Mouse (Mus musculus): ENCODE measurements at regions not wholly inside any gene's neighbourhood (a gene's known extent, or its start where the extent isn't known, plus 50 kb on each side); places are given as distances from the start of the nearest gene placed in this dataset.

DNA sequence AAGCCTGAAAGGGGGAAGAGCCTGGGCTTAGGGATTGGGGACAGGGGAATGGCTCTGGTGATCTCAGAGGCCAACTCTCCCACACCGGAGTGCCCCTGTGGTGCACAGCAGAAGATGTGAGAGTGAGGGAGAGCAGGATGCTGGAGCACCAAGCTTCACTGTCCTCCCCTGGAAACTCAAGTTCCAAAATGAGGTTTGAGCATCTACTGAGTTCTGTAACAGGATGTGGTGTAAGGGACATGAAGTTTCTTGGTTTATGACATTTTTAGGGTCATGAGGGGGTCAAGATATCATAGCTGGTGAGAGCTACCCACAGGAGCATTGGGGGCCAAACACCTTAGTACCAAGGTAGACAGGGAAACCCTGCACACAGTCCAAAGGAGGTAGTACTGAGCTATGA lies 274.1 kb upstream of the Zmiz1 start:
- intact Hi-C loops (cut with DNase I), result no loop called here
- no peak for DNase-seq (ENCODE audit: low spot score in 2 of 2)

DNA sequence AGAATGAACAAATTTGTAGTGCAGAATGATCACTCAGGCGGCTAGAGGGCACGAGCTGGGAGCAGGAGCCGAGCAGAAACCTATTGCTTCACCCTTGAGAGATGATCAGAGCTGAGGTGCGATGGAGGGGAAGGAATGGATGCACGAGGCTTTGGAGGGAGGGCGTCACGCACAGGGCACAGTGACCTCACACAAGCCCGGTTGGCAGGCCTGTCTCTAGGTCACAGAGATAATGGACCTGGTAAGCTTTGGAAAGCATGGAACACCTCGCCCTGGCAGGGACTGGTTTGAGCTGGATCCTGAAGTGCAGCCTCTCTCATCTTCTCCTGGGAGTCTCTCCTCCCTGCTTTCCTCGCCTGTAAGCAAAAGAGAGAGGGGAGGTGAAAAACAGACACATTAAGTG lies 273.4 kb upstream of the Zmiz1 start:
- intact Hi-C loops (cut with DNase I), result no loop called here
- DNase-seq (ENCODE audit: low spot score in 2 of 2), result no peak

DNA sequence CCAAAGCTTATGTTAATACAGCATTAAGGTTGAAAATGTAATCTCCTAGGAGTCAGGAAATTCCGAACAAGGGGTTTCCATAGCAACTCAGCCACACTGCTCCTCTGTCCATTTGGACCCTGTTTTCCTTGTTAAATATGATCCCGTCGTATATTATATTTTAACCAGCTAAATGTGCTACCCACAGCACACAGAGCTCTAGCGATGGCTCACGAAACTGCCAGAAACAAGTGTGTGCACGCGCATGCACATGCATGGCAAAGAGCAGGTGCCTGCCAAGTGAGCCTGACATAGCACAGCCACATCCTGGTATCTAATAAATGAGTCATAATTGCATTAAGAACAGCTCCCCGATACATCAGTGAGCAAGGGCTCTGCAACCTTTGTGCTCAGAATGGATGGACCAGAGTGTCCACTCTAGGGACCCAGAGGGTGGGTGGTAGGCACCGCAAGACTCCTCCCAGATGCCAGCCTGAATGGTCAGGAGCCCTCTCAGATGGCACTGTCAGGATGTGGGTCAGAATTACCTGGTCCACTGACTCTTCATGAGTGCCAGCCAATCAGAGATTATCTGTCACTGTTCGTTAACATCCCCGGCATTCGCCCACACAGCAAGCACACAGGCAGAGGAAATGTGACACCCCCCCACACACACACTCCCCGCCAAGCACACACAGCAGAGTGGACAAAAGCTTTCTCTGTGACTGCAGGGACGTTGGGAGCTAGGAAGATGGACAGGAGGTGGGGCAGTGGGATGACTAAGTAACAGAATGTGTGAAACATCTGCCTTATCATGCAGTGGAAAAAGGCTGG lies 272.8 kb upstream of the Zmiz1 start:
- peak; percentile 50 to 80 for DNase-seq (ENCODE audit: low spot score in 2 of 2)
- intact Hi-C loops (cut with DNase I), result no loop called here

DNA sequence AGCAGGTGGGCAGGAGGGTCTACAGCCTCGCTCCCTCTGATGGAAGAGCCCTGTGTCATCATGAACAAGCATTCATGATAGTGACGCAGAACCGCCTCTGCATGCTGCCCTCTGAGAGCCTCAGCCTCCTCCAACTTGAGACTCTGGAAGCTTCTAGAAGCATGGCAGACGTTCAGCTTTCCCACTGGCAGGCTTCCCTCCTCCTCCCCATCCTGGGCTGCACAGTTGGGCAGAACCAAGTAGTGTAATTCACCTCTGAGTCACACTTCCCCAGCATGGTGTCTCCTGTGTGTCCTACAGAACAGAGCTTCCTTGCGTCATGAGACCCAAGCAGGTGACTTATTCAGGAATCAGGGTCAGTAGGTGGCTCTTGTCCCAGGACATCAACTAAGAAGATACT lies 271.3 kb upstream of the Zmiz1 start:
- intact Hi-C loops (cut with DNase I), result loop anchor here (1.0 kb wide), 1 partner anchor 270 kb away; no protein-coding TSS in a partner anchor
- DNase-seq (ENCODE audit: low spot score in 2 of 2), result peak in 1 of 2 experiments; percentile 87

DNA sequence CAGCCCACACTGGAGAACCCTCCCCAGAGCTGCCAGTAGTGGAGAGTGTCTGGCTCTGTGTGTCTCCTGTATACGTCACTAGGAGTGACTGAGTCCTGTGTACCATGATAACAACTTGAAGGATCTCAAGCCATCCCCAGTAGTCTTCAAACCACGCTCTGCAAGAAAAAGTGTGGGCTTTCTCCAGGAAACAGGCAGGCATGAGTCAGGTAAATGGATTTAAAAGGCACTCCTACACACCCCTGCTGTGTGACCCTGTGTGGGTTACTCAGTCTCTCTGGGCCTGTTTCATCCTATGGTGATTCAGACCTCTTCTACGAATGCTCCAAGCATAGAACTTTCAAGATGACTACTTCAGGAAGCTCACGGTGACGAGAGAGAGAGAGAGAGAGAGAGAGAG lies 269.7 kb upstream of the Zmiz1 start:
- intact Hi-C loops (cut with DNase I), result no loop called here
- DNase-seq (ENCODE audit: low spot score in 2 of 2), result peak in 1 of 2 experiments; percentile 79

DNA sequence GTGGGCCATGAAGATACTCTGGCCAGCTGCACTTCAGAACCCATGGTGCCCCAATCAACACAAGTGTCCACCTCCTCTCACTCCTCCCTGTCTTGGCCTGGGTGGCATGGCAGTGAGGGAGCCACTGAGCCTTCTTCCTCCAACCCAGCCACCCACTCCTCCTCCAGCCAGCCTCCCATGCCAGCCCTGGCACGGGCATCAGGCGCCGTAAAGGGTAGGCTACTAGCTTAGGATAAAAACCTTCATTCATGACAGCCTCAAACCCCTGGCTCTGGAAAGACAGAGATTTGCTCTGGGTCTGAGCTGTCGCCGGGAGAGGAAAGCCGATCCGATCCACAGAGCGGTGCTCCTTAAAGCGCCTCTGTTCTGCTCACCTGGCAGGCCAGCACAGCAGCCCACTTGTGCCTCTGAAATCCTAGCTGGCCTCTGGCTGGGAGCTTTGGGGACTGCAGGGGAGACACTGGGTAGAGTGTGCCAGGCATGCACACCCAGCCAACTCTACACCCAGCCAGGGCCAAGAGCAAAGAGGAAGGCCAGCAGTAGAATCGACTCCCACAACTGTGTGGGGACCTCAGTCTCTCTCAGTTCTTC lies 268.2 kb upstream of the Zmiz1 start:
- intact Hi-C loops (cut with DNase I), result no loop called here
- DNase-seq (ENCODE audit: low spot score in 2 of 2), result no peak

DNA sequence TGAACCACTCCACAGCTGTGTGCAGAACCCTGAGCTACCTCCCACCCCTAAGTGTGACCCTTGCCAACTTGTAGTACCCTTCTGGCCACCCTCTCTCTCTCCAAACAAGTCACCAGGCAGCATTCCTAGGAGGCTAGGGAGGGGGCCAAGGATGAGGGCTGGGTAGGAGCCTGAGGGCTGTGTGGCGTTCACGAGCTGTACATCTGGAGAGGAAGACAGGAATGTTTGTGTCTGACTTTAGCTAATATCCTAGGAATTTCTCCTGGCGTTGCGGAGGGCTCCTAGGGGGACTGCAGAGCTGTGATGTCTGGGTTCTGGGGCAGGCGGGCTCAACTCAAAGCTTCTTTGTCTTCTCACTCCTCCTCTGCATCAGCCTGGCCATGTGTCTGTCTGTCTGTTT lies 262.2 kb upstream of the Zmiz1 start:
- DNase-seq (ENCODE audit: low spot score in 2 of 2), result no peak
- intact Hi-C loops (cut with DNase I), result no loop called here

DNA sequence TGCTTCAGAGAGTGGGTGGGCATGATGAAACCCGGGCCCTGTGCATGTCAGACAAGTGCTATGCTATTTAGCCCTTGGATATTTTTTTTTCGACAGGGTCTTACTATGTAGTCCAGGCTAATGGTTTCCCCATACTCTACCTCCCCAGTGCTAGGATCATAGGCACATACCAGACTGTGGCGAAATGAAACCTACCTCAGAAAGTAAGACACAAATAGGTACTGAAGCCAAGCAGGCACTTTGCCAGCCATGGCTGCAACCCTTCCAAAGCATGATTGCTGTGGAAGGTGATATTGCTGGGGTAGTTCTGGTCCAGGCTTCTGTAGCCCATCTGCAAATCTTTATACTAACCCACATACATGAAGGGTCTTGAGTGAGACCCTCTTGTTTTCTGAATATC lies 259.1 kb upstream of the Zmiz1 start:
- intact Hi-C loops (cut with DNase I), result no loop called here
- DNase-seq (ENCODE audit: low spot score in 2 of 2), result no peak

DNA sequence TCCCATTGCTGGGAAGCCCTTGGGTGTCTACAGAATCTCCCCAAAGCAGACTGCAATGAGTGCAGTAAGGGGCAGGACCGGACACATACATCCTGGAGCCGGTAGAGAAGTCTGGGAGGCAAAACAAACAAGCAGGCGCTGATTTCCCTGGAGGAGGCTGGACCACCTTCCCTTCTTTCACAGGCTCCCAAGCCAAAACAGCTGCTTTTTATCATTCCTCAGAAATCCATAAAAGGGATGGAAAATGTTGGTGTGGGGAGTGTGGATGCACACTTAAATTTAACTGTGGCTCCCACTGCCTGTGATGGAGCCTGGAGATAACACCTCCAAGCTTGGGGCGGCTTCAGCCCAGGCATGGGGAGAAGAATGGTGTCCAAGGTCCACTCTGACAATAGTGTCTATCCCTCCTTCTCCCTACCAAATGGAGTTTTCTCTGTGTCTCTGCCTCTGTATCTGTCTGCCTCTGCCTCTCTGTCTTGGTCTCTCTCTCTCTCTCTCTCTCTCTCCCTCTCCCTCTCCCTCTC lies 258.3 kb upstream of the Zmiz1 start:
- intact Hi-C loops (cut with DNase I), result no loop called here
- DNase-seq (ENCODE audit: low spot score in 2 of 2), result no peak

DNA sequence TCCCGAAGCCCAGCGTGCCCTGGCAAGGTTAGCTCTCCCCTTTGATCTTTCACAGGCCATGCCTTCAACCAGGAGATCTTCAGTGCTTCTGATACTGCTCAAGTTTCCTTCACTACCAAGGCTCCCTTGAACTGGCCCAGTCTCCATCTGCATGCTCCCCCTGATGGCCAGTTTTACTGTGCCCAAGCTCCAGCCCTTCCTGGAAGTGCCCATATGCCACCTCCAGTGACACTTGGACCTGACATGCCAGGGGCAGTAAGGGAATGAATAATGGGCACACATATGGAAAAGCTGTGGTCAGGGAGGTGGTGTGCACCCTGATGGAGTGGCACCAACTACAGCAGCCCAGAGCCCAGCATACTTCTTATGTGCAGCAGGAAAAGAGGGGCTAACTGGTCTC lies 256.7 kb upstream of the Zmiz1 start:
- DNase-seq (ENCODE audit: low spot score in 2 of 2), result no peak
- intact Hi-C loops (cut with DNase I), result no loop called here

DNA sequence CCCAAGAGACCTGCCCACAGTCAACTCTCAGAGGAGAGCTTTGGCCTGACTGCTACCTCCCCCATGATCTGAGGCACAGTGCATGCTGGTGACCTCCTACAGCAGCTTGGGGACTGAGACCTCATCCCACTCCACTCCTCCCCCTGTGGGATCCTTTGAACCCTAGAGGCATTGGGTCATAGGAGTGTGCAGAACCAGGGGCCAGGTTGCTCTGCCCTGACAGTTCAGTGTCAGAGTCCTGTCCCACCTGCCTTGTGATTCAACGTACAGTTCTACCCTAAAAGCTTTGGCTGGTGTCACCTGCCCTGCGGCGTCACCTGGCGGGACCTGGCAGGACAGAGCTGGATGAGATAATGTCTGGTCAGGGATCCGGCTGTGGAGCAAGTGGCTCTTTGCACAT lies 254.9 kb upstream of the Zmiz1 start:
- DNase-seq (ENCODE audit: low spot score in 2 of 2), result no peak
- intact Hi-C loops (cut with DNase I), result no loop called here

DNA sequence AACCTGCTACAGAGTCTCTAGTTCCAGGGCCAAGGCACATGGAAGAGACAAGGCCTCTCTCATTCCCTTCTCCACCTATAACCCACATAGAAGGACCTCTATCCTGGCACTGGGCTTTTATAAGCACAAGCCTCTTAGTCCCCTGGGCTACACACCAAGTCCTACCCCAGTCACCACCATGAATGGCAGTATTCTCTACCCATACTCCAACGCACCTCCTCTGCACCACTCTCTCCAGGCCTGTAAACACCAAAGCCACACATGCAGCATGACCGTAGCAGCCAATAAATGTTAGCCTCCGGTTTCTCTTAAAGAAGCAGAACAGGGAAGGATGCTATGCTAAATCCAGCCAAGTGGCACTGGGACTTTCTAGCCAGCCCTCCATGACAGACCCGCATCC lies 252.1 kb upstream of the Zmiz1 start:
- intact Hi-C loops (cut with DNase I), result no loop called here

DNA sequence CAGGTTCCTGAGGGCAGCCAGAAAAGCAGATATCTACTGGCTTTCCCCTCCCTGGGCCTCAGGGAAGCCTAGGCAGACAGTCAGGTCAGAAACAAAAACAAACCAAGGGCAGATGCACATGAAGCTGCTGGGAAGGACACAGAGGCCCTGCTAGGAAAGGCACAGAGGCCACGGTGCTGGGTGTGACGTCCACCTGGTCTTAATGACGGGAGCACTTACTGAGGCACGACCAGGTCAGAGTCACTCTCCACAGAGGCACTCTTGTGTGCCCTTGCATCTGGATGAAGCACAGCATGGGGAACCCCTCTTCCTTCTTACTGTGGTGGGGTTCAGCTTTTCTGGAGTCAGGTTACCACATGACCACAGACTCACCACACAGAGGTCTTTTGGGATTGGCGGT lies 251.6 kb upstream of the Zmiz1 start:
- intact Hi-C loops (cut with DNase I), result no loop called here
- DNase-seq (ENCODE audit: low spot score in 2 of 2), result no peak

More for the DNA sequence above, 252.1 kb upstream of the Zmiz1 start:
- no peak for DNase-seq (ENCODE audit: low spot score in 2 of 2)

DNA sequence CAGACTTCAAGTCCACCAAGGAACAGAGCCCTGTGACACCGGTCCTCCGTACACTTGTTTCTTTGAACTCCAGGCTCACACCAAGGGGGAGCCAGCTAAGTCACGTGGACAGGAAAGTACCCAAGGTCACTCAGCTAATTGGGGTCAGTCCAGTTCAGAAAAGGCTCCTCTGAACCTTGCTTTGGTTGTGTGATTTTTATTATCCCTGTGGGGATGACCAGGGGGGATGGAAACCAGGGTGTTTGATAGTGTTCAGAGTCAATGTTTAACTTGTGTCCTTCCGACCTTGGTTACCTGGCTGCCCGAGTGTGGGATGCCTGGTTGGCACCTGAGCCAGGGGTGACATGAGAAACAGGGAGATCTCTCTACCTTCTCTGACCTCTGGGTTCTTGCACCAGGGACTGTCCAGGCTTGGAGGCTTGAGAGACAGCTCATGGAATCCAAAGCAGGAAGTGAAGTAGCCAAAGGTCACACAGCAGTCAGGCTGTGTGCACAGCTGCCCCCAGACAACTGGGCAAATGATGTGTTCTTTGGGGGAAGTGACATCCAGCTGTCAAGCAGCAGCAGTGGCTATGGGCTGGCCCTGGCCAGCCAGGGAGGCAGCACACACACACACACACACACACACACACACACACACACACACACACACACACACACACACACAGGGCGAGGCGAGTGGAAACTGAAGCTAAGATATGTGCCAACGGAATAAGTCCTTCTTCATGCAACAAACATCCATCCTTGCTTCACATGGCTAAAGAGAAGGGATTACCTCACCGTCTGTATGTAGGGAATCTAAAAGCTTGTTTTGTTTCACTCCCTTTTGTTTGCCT lies 250.5 kb upstream of the Zmiz1 start:
- intact Hi-C loops (cut with DNase I), result no loop called here
- DNase-seq (ENCODE audit: low spot score in 2 of 2), result no peak

DNA sequence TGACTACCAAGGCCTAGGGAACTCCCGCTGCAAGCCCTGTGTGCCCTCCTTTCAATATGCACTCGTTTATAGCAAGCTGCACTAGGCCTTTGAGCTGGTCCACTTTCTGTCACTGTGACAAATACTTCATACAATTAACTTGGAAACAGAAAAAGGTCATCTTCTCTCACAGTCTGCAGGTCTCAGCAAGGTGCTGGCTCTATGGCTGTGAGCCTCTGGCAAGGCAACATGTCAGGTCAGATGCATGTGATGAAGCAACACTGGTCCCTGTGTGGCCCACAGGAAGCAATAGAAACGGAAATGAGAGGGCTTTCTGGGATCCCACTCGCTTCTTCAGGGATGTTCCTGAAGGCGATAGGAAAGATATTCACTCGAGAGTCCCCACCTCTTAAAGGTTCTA lies 245.9 kb upstream of the Zmiz1 start:
- no peak for DNase-seq (ENCODE audit: low spot score in 2 of 2)

DNA sequence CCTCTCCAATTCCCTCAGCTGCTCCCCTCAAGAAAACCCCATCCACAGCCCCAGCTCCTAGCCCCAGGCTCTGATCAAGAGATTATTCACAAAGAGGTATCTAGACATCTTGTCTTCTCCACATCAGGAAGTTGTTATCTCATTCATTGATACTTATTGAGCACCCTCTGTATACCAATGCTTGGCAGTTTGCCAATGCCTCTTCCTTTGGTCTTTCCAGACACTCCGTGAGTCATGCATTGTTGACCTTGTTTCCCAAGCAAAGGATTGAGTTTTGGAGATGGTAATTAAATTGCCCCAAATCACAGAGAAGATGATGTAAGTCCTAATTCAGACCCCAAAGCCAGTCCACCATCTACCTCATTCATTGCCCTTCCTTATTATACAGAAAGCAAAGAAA lies 235.9 kb upstream of the Zmiz1 start:
- intact Hi-C loops (cut with DNase I), result no loop called here
- no peak for DNase-seq (ENCODE audit: low spot score in 2 of 2)

More for the DNA sequence above, 245.9 kb upstream of the Zmiz1 start:
- intact Hi-C loops (cut with DNase I), result no loop called here

DNA sequence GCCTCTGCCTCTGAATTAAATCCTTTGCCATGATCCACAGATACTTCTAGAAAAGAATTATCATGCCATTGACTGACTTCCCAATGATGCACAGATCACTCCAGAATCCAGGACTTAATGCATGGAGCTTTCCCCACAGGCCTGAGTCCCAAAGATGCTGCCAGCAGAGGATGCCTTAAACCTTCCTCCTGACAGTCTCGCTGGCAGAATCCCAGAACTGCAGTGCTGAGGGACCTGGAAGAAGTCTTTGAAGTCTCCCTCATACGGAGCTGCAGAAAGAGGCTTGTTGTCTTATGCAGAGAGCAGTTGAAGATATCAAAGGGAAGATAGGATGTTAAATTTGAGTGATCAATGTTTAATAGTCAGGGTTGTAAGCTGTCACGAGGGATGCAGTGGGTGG lies 233.8 kb upstream of the Zmiz1 start:
- peak in 1 of 2 experiments; percentile 34 for DNase-seq (ENCODE audit: low spot score in 2 of 2)
- intact Hi-C loops (cut with DNase I), result loop anchor here (5.0 kb wide), 2 partner anchors 232 to 342 kb away; partner anchors contain the start of gene Zmiz1

DNA sequence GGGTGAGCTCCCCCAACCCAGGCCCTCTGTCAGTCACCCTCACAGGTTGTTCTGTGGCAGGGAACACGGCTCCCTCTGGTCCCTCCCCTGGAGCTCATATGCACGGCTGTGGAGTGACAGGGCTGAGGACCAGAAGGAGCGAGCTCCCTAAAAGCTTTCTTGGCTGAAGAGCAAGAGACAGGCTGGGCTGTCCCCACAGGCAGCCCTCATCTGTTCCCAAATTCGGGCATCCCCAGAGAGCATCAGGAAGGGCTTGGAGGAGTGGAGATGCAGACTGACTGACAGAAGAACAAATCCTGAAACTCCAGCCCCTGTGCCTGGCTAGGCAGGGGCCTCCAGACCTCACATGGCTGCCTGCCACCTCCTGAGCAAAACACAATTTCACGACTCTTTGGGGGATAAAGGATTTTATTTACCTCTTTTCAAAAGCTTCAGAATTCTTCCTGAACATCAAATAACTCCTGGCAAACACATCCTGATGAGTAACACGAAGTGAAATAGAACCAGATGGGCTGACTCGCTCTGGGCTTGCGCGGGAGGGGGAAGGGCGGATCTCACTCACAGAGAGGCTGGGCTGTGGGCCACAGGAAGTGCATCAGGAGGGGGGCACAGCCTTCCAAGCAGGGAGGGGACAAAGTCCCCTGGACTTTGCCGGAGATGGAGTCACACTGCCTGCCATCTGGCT lies 232.7 kb upstream of the Zmiz1 start:
- peak; percentile 81 to 95 for DNase-seq (ENCODE audit: low spot score in 2 of 2)
- intact Hi-C loops (cut with DNase I), result loop anchor here (5.0 kb wide), 2 partner anchors 231 to 341 kb away; partner anchors contain the start of gene Zmiz1

DNA sequence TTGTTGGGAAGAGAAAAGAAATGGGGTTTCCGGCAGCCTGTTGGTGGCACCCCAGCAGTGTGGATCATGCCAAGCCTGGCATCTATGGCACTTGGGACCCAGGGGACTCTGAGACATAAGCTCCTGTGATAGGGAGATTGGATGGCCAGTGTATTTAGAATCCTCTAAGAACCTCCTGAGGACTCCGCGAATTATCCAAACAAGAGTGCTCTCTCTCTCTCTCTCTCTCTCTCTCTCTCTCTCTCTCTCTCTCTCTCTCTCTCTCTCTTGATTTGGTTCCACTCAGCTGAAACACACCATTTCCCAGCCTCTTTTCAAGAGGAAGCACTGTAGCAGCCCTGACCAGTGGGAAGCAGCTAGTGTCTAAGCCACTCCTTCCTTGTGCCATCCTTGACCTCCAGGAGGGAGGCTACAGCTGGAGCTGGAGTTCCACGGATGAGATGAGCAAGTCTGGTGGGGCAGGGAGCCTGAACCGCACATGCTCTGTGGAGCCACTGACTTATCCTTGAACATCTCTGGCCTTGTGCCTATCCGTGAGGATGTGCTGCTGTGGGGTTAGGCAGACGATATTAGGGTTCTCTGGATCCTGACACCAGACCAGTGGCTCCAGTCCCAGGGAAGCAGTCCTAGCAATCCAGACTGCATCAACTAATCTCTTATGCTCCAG lies 232.0 kb upstream of the Zmiz1 start:
- intact Hi-C loops (cut with DNase I), result loop anchor here (5.0 kb wide), 2 partner anchors 230 to 340 kb away; partner anchors contain the start of gene Zmiz1
- DNase-seq (ENCODE audit: low spot score in 2 of 2), result peak in 1 of 2 experiments; percentile 14

All from left cerebral cortex, postnatal 25 days (tissue).